Comparison of ENCODE assay signal across 14 mouse cellular contexts in the genomic region with DNA sequence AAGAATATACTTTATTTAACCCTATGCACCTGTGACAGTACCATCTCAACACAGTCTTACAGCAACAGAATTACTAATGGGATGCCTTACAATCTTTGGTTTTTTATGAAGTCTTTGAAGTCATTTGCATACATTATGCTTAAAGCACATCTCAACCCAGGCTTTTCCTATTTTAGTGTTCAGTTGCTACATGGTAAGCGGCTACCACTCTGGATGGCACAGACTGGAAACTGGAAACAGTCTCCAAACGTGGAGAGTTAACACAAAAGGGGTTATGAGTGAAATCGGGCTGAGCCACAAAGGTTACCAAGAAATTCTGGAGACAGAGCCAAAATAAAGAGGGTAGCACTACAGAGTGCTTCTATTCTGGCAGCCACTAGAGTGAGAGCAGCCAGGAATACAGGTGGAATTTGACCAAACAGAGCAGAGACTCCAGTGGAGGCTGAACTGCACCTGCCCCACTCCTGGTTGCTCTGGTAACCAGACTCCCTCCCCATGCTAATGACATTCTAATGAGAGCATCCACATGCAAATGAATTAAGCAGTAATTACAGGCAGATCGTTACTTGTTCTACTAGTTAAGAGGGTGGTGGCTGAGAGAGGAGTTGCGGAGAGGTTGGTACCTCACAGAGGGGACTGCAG. TPM values are rescaled to one million over a fixed set of nuclear protein-coding genes. Genes with fewer than 3 reads are reported as not detected.
A peak's percentile ranks its signal among the peaks of the same experiment; 100 is the strongest.
DNase-seq lines count a peak whose midpoint lies in the region; ATAC-seq lines count a peak whose summit lies in the region.
"Had no signal": no experiment of that assay in that cellular context is flagged by ENCODE, and none has a peak within 500 bp of the region (broad histone marks: within the 10 kb centered on the region; RNA-seq: fewer than 3 reads in every experiment).

No protein-coding gene starts in this region.

- no peaks in the 10 kb centered on the region for H3K9me3 ChIP-seq in forebrain, embryonic 13.5 days (replicated peaks)
- H3K9me3 ChIP-seq: kidney, embryonic 15.5 days had no signal

- peak; percentile 93 for ATAC-seq in forebrain, embryonic 13.5 days

- H3K27me3 ChIP-seq in forebrain, embryonic 13.5 days: no peaks in the 10 kb centered on the region
- H3K27me3 ChIP-seq: kidney, embryonic 15.5 days had no signal

- H3K4me2 ChIP-seq in forebrain, embryonic 13.5 days: peak overlapping the region; percentile 49
- H3K4me2 ChIP-seq: kidney, embryonic 15.5 days had no signal

- H3K36me3 ChIP-seq in forebrain, embryonic 13.5 days (ENCODE audit: poor library complexity, severe bottlenecking): no peaks in the 10 kb centered on the region
- H3K36me3 ChIP-seq: kidney, embryonic 15.5 days had no signal

- peak overlapping the region; percentile 83 for H3K27ac ChIP-seq in forebrain, embryonic 13.5 days
- H3K27ac ChIP-seq: kidney, embryonic 15.5 days; liver, embryonic 14.5 days had no signal

- H3K9ac ChIP-seq in forebrain, embryonic 13.5 days: no peak overlapping the region
- H3K9ac ChIP-seq: kidney, embryonic 15.5 days; liver, embryonic 14.5 days had no signal

- no peak overlapping the region for H3K4me3 ChIP-seq in forebrain, embryonic 13.5 days
- H3K4me3 ChIP-seq: erythroblast, embryonic 14.5 days; kidney, embryonic 15.5 days had no signal

- DNase-seq in kidney, adult 9 months: peak; percentile 15
- DNase-seq in kidney, postnatal 10 days: no peak
- DNase-seq in R1 (ENCODE audit: low read depth, low spot score): peak; percentile 31
- DNase-seq in lung, postnatal 36 days: peak; percentile 20
- no peak for DNase-seq in urinary bladder, postnatal 4 days (ENCODE audit: low spot score in 2 of 2)
- DNase-seq in urinary bladder, adult 2 months (ENCODE audit: low spot score): no peak
- DNase-seq in testis, postnatal 14 days (ENCODE audit: low spot score): no peak
- DNase-seq: heart, postnatal 36 days; layer of hippocampus, adult 9-11 months; thymus, postnatal 4 days had no signal

- WGBS in forebrain, embryonic 13.5 days: 15% methylated on average over 5 of the region's 5 CpGs

- H3K4me1 ChIP-seq in forebrain, embryonic 13.5 days: peaks cover 26% of the 10 kb centered on the region
- H3K4me1 ChIP-seq: kidney, embryonic 15.5 days had no signal

RNA-seq across cellular contexts. Expression of a gene that starts 17.2 kb away (rescaled TPM):
- polyA plus RNA-seq in forebrain, embryonic 13.5 days (2015; fragmentation: Nextera tagmentation; extraction: Ambion mirVana): 80.7 and 83.6 TPM in 2 replicates
- 6.0 and 7.6 TPM in 2 replicates for polyA plus RNA-seq in urinary bladder, adult 2 months (2012; rRNA removed)
- polyA plus RNA-seq: erythroblast, embryonic 14.5 days had no signal

Comparison
In these comparisons a context has a peak if more than half of its experiments do, and no peak if none do; other contexts are left out.
1. DNase-seq: peak in kidney, adult 9 months (single experiment), R1 (single experiment) and lung, postnatal 36 days (single experiment); none in kidney, postnatal 10 days (single experiment), urinary bladder, postnatal 4 days (0 of 2), urinary bladder, adult 2 months (single experiment) and testis, postnatal 14 days (single experiment).